Mouse (Mus musculus): ENCODE data around the gene Vwa5b2. TPM values are rescaled to one million over a fixed set of nuclear protein-coding genes. Genes with fewer than 3 reads are reported as not detected.

Vwa5b2 gene
- total RNA-seq, 2 experiments from 2014 or later: 25.2 to 27.2 TPM

DNA sequence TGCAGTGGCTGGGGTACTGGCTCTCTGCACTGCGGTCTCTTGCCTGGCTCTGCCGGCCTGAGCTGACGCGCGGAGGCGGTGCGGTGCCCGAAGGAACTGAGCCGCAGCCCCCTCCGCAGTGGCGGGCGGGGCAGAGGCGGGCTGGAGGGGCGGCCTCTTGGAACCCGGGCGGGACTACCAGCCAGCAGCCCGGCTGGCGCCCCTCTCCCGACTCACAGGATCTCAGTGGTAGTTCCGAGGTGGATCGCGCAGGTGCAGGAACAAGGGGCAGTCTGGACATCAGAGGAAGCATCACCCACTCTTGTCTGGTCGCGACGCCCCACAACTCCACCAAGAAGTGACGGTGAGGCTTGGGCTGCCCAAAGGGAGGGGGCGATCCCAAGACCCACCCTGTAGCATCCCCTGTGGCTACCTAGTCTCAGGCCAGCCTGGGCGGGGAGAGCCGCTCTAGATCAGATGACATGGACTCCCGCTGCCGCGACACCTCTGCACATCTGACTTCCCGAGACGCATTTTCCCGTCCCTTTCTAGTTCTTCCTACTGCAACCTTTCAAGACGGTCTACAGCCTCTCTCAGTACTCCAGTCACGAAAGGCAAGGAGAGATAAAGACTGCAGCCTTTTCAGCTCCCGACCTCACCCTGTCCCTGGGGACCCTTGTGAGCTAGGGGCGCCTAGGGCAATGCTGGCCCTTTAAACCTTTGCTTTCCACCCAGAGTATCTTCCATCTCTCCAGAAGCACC is 838 bp downstream of the Vwa5b2 start:
- peak in 1 of 2 experiments; percentile 36 for DNase-seq (ENCODE audit: low spot score in 2 of 2)
- TF ChIP-seq CTCF (conservative IDR thresholded peaks at IDR 0.05): no peak
- Histone ChIP-seq H3K4me3 (peak overlapping the region; percentile 65), H3K27ac (peak overlapping the region; percentile 65; the same call in 1 of the 2 replicates)

- Histone ChIP-seq H3K4me3 (peak overlapping the region; percentile 65), H3K27ac (no peak overlapping the region)
- no peak for TF ChIP-seq CTCF (conservative IDR thresholded peaks at IDR 0.05)
- no peak for DNase-seq (ENCODE audit: low spot score in 2 of 2)
Measured at GRCm38 (mm10) chr16:20590680-20591038, 1.4 kb downstream of the Vwa5b2 start.

GRCm38 (mm10) chr16:20591076-20591705 is 1.9 kb downstream of the Vwa5b2 start:
- Histone ChIP-seq H3K27ac (no peak overlapping the region), H3K4me3 (no peak overlapping the region)
- TF ChIP-seq CTCF (conservative IDR thresholded peaks at IDR 0.05): no peak
- DNase-seq (ENCODE audit: low spot score in 2 of 2): no peak

DNA sequence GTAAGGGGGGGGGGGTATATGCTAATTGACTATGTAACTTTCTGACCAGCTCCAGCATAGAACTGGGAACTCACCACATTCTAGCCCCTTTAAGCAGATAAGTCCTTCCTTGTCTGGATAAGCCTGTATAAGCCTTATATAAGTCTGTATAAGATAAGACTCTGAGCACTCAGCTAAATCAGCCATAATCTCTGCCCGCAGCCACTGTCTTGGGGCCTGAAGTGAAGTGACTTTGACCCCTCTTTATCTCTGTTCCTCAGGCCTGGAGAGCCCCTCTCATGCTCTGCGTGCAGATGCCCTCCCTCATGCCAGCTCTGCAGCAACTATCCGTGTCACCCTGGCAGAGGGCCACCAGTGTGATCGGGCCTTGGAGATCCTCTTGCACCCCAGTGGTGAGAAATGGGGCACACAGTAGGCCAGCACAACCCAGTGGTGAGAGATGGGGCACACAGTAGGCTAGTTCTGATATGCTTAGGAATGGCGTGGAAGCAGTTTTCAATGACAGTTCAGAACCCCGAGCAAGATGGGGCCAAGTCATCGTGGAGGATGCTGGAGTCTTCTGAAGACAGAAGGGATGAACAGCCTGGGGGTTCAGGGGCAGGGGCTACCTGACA is 5.9 kb downstream of the Vwa5b2 start:
- DNase-seq (ENCODE audit: low spot score in 2 of 2): no peak
- TF ChIP-seq CTCF (conservative IDR thresholded peaks at IDR 0.05): no peak
- H3K4me3 ChIP-seq: no peak overlapping the region
- H3K27ac ChIP-seq: no peak overlapping the region

GRCm38 (mm10) chr16:20595737-20596136 is 6.5 kb downstream of the Vwa5b2 start:
- no peak for DNase-seq (ENCODE audit: low spot score in 2 of 2)
- Histone ChIP-seq H3K27ac (no peak overlapping the region), H3K4me3 (no peak overlapping the region)
- TF ChIP-seq CTCF (conservative IDR thresholded peaks at IDR 0.05): no peak

GRCm38 (mm10) chr16:20596687-20597441 is 7.6 kb downstream of the Vwa5b2 start:
- TF ChIP-seq CTCF (conservative IDR thresholded peaks at IDR 0.05): no peak
- no peak for DNase-seq (ENCODE audit: low spot score in 2 of 2)
- Histone ChIP-seq H3K4me3 (no peak overlapping the region), H3K27ac (no peak overlapping the region)

DNA sequence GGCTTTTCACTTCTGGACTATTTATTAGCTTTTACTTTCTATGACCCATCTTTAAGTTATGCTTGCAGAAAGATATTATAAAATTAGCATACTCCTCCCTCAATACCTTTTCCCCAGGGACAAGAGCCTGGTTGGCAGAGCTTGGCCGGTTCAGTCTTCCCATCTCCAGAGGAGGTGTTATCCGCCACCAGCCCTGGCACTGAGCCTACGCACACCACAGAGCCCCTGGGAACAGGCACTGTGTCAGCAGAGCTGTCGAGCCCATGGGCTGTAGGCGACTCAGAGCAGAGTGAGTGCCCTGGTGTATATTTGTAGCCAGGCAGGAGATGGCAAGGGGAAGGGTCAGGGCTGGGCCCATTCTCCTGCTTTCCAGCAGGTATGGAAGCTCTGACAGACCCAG is 11.2 kb downstream of the Vwa5b2 start:
- TF ChIP-seq CTCF (conservative IDR thresholded peaks at IDR 0.05): no peak
- no peak for DNase-seq (ENCODE audit: low spot score in 2 of 2)
- no peak overlapping the region for H3K27ac ChIP-seq
- H3K4me3 ChIP-seq: no peak overlapping the region

DNA sequence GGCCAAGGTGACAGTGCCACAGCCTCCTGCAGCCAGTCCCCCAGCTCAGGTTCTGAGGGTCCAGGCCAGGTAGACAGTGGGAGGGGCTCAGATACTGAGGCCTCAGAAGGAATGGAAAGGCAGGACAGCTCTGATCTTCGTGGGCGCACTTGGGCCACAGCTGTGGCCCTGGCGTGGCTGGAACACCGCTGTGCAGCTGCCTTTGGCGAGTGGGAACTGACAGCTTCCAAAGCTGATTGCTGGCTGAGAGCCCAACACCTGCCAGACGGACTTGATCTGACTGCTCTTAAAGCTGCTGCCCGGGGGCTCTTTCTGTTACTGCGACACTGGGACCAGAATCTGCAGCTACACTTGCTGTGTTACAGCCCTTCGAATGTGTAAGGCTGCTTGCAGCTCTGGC is 15.4 kb downstream of the Vwa5b2 start:
- no peak for TF ChIP-seq CTCF (conservative IDR thresholded peaks at IDR 0.05)
- H3K4me3 ChIP-seq: no peak overlapping the region
- DNase-seq (ENCODE audit: low spot score in 2 of 2): no peak
- H3K27ac ChIP-seq: no peak overlapping the region

- peak overlapping the region; percentile 85 for H3K4me3 ChIP-seq
- DNase-seq (ENCODE audit: low spot score in 2 of 2): peak; percentile 65 to 76
- peak overlapping the region; percentile 93 for H3K27ac ChIP-seq
- no peak for TF ChIP-seq CTCF (conservative IDR thresholded peaks at IDR 0.05)
Measured at GRCm38 (mm10) chr16:20610501-20611356, 21.5 kb downstream of the Vwa5b2 start.

GRCm38 (mm10) chr16:20611357-20612227 is 22.3 kb downstream of the Vwa5b2 start, which contains the start of the genes Eef1akmt4, Gm49333 and Alg3:
Gene Eef1akmt4 (plus strand): TSS chr16:20611593.
Gene Gm49333 (plus strand): TSS chr16:20611610.
Gene Alg3 (minus strand): TSS chr16:20611735.
- Histone ChIP-seq H3K27ac (peak within 1 kb of the TSS; percentile 93), H3K4me3 (peak within 1 kb of the TSS; percentile 85)
- peak; percentile 73 to 75 for DNase-seq (ENCODE audit: low spot score in 2 of 2)
- peak; percentile 38 for TF ChIP-seq CTCF (conservative IDR thresholded peaks at IDR 0.05)
